Mouse (Mus musculus) CH12.LX (cell line): ENCODE results near the gene Il17rc. TPM values are rescaled to one million over a fixed set of nuclear protein-coding genes. Genes with fewer than 3 reads are reported as not detected.

Experiments used
- DNase-seq: peaks from one replicate; pipeline ENCODE4 v3.0.0-alpha.2; 2013; ENCODE audit errors: extremely low read depth
- H3K27ac ChIP-seq: 2 replicates; pipeline ENCODE4 v1.5.1; 2012; ENCODE audit warnings: low read depth, mild to moderate bottlenecking, control low read depth, moderate library complexity; ENCODE audit not compliant: insufficient read depth
- H3K27me3 ChIP-seq: replicated peaks from 2 replicates; pipeline ENCODE3; 2012; ENCODE audit warnings: inconsistent platforms
- H3K36me3 ChIP-seq, 2 experiments: replicated peaks in 1 of 2; 2 replicates each; pipeline versions ENCODE3 to v1.6.1; 2012; ENCODE audit warnings: inconsistent platforms in 1 of 2, low read length in 1 of 2, mild to moderate bottlenecking in 1 of 2, mixed read lengths in 1 of 2, moderate library complexity in 1 of 2; ENCODE audit not compliant: control insufficient read depth in 1 of 2, insufficient read depth in 1 of 2
- H3K4me1 ChIP-seq, 2 experiments: 2 replicates each; pipeline ENCODE4 v1.6.1; 2012; ENCODE audit warnings: inconsistent platforms in 1 of 2, moderate library complexity in 1 of 2; ENCODE audit not compliant: insufficient read depth in 2 of 2, control insufficient read depth in 1 of 2
- H3K4me2 ChIP-seq: 2 replicates; pipeline ENCODE4 v1.6.1; 2012; ENCODE audit warnings: low read depth, mild to moderate bottlenecking, control low read depth; ENCODE audit not compliant: poor library complexity, insufficient read depth, severe bottlenecking
- H3K4me3 ChIP-seq, 3 experiments: fragments of 150-350 bp in 1 of 3; sonication (generic) in 1 of 3; replicated peaks in 1 of 3; 2 replicates each; pipeline versions ENCODE3 to v1.5.1; 2011 to 2012; ENCODE audit warnings: low read depth in 2 of 3, low read length in 2 of 3, mild to moderate bottlenecking in 2 of 3, moderate library complexity in 2 of 3, control low read depth in 1 of 3, improper control_type of control experiment in 1 of 3, inconsistent platforms in 1 of 3, mixed read lengths in 1 of 3; ENCODE audit not compliant: poor library complexity in 1 of 3
- H3K79me2 ChIP-seq: replicated peaks from 2 replicates; pipeline ENCODE4 v1.6.1; 2012; ENCODE audit warnings: mild to moderate bottlenecking, moderate library complexity; ENCODE audit not compliant: control insufficient read depth, poor library complexity, insufficient read depth, severe bottlenecking; ENCODE audit errors: extremely low read depth
- H3K9ac ChIP-seq: 2 replicates; pipeline ENCODE4 v1.6.1; 2012; ENCODE audit warnings: low read depth, mild to moderate bottlenecking, control low read depth, moderate library complexity; ENCODE audit not compliant: insufficient read depth
- H3K9me3 ChIP-seq: replicated peaks from 2 replicates; pipeline ENCODE3; 2012; ENCODE audit warnings: low read length, inconsistent platforms, mixed read lengths
- BHLHE40 ChIP-seq: IDR thresholded peaks from 2 replicates; pipeline ENCODE4 v1.6.1; 2011; ENCODE audit warnings: mild to moderate bottlenecking, low read depth, low read length, improper control_type of control experiment
- CTCF ChIP-seq, 2 experiments: IDR thresholded peaks in 1 of 2; conservative IDR thresholded peaks in 1 of 2; 2 replicates each; pipeline ENCODE4 v1.5.1; 2011 to 2012; ENCODE audit warnings: low read depth in 2 of 2, low read length in 2 of 2, improper control_type of control experiment in 1 of 2, inconsistent platforms in 1 of 2, mild to moderate bottlenecking in 1 of 2, moderate library complexity in 1 of 2
- E2F4 ChIP-seq: IDR thresholded peaks from 2 replicates; pipeline ENCODE4 v1.6.1; 2011; ENCODE audit warnings: low read depth, low read length, improper control_type of control experiment; ENCODE audit not compliant: insufficient replicate concordance
- ETS1 ChIP-seq: conservative IDR thresholded peaks from 2 replicates; pipeline ENCODE4 v1.6.1; 2012; ENCODE audit warnings: low read depth, mild to moderate bottlenecking, inconsistent platforms, low read length, improper control_type of control experiment, moderate library complexity
- HCFC1 ChIP-seq: IDR thresholded peaks from 2 replicates; pipeline ENCODE4 v1.6.1; 2012; ENCODE audit warnings: low read depth, mild to moderate bottlenecking, inconsistent platforms, low read length, improper control_type of control experiment
- IRF4 ChIP-seq: IDR thresholded peaks from 2 replicates; pipeline ENCODE4 v1.6.1; 2014; ENCODE audit warnings: low read depth, mild to moderate bottlenecking, inconsistent platforms, low read length, improper control_type of control experiment
- KAT2A ChIP-seq: IDR thresholded peaks from 2 replicates; pipeline ENCODE4 v1.6.1; 2012; ENCODE audit warnings: low read length, improper control_type of control experiment, inconsistent platforms; ENCODE audit not compliant: insufficient replicate concordance
- MAFK ChIP-seq: IDR thresholded peaks from 2 replicates; pipeline ENCODE4 v1.6.1; 2011; ENCODE audit warnings: low read length, improper control_type of control experiment; ENCODE audit not compliant: insufficient replicate concordance
- MAX ChIP-seq: IDR thresholded peaks from 2 replicates; pipeline ENCODE4 v1.6.1; 2011; ENCODE audit warnings: low read length, improper control_type of control experiment
- MXI1 ChIP-seq: IDR thresholded peaks from 2 replicates; pipeline ENCODE4 v1.6.1; 2011; ENCODE audit warnings: mild to moderate bottlenecking, low read depth, low read length, improper control_type of control experiment
- NELFE ChIP-seq: IDR thresholded peaks from 2 replicates; pipeline ENCODE4 v1.6.1; 2011; ENCODE audit warnings: low read depth, low read length, improper control_type of control experiment
- NRF1 ChIP-seq: IDR thresholded peaks from 2 replicates; pipeline ENCODE4 v1.6.1; 2014; ENCODE audit warnings: low read depth, mild to moderate bottlenecking, inconsistent platforms, low read length, improper control_type of control experiment, moderate library complexity
- POLR2A ChIP-seq: IDR thresholded peaks from 2 replicates; pipeline ENCODE4 v1.6.1; 2011; ENCODE audit warnings: low read depth, mild to moderate bottlenecking, improper control_type of control experiment, low read length
- RAD21 ChIP-seq: IDR thresholded peaks from 2 replicates; pipeline ENCODE4 v1.6.1; 2011; ENCODE audit warnings: low read depth, mild to moderate bottlenecking, low read length, improper control_type of control experiment, moderate library complexity
- SMC3 ChIP-seq: IDR thresholded peaks from 2 replicates; pipeline ENCODE4 v1.6.1; 2011; ENCODE audit warnings: low read depth, low read length, improper control_type of control experiment
- USF1 ChIP-seq: IDR thresholded peaks from 2 replicates; pipeline ENCODE4 v1.6.1; 2014; ENCODE audit warnings: low read depth, mild to moderate bottlenecking, inconsistent platforms, low read length, improper control_type of control experiment
- USF2 ChIP-seq: conservative IDR thresholded peaks from 2 replicates; pipeline ENCODE4 v1.6.1; 2011; ENCODE audit warnings: low read depth, low read length, improper control_type of control experiment
- ZNF384 ChIP-seq: IDR thresholded peaks from 2 replicates; pipeline ENCODE4 v1.6.1; 2012; ENCODE audit warnings: low read depth, low read length, improper control_type of control experiment, inconsistent platforms
- dilution Hi-C: fragments of 300-500 bp; cut with MboI; formaldehyde crosslinking; loops from 2 replicates; pipeline ENCODE4 v1.14.3; 2020; ENCODE audit warnings: low sequenced_read_pairs; ENCODE audit not compliant: extremely low pct_unique_long_range_greater_than_20kb, extremely low pct_ligation_motif_present
- in situ Hi-C: fragments of 300-500 bp; cut with MboI; formaldehyde crosslinking; loops from 3 replicates; pipeline ENCODE4 v1.14.3; 2019; ENCODE audit warnings: low sequenced_read_pairs, low pct_ligation_motif_present, low pct_unique_long_range_greater_than_20kb, mixed read lengths
- polyA plus RNA-seq: library from polyadenylated mRNA; unstranded; fragments of >175 nt; gene quantifications from 2 replicates; pipeline ENCODE4 v1.2.1, GENCODE M21; 2012; ENCODE audit warnings: low read depth; ENCODE audit not compliant: insufficient read length
- total RNA-seq, 2 experiments: library from RNA; depleted of rRNA; stranded (reverse); fragments of 300-350 nt in 1 of 2; fragments of >200 nt in 1 of 2; gene quantifications; 2 replicates each; pipeline ENCODE4 v1.2.3; 2012 to 2014

Gene Il17rc
- total RNA-seq (2012; rRNA removed): not detected in 2 replicates
- not detected in 2 replicates for total RNA-seq (2014; rRNA removed)
- not detected in 2 replicates for polyA plus RNA-seq

DNA sequence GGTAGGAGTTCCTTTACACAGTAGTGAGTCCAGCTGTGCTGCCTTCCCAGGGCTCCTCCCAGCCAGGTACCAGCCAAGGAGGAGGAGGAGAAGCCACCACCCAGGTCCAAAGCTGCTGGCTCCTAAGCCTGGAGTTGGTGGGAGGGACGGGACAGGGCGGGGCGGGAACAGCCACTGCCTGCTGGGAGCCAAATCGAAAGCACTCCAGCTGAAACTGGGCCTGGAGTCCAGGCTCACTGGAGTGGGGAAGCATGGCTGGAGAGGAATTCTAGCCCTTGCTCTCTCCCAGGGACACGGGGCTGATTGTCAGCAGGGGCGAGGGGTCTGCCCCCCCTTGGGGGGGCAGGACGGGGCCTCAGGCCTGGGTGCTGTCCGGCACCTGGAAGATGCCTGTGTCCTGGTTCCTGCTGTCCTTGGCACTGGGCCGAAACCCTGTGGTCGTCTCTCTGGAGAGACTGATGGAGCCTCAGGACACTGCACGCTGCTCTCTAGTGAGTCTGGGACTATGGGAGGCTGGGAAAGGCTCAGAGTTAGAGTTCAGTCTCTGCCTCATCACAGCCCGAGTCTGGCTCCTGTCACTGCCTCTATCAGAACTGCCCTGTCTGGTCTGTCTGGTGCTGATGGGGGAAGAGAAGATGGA lies at the start of gene Il17rc:
Gene Il17rc (plus strand): TSS at position 131 of the 640 bp plus-strand sequence.
- Histone ChIP-seq H3K79me2 (no peaks in the 10 kb centered on the region), H3K9me3 (no peaks in the 10 kb centered on the region), H3K27me3 (peaks cover 45% of the 10 kb centered on the region), H3K4me2 (no peak within 1 kb of the TSS), H3K36me3 (no peaks in the 10 kb centered on the region), H3K4me3 (no peak within 1 kb of the TSS), H3K27ac (no peak within 1 kb of the TSS), H3K4me1 (peaks cover 4 to 11% of the 10 kb centered on the region in 2 experiments; a peak in 3 of 4 replicates), H3K9ac (no peak within 1 kb of the TSS)
- no peak for DNase-seq
- TF ChIP-seq ETS1: no peak
- in situ Hi-C loops (no loop called here), dilution Hi-C loops (no loop called here)

DNA sequence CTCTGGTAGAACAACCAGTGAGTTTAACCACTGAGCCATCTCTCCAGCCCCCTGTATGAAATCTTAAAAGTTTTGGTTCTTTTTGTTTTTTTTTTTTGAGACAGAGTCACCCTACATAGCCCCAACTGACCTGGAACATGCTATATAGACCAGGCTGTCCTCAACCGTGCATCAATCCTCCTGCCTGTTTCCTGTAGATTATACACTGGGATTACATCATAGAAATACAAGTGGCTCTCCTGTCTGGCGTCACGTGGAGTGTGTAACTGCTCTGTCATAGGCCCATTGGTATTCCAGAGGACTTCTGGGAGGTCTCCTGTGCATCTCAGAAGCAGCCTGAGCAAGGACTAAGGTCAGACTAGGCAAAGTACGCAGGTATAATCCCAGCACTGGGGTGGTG lies 48.2 kb upstream of the Il17rc start:
- TF ChIP-seq USF1 (no peak), NELFE (no peak), HCFC1 (no peak), CTCF (conservative IDR thresholded peaks at IDR 0.05 in 1 of 2, IDR thresholded peaks at IDR 0.05 in 1 of 2; ENCODE audit: low read depth in 2 of 2, low read length in 2 of 2) (no peak), MAX (no peak), NRF1 (no peak), USF2 (no peak), BHLHE40 (no peak)
- no peak for DNase-seq

DNA sequence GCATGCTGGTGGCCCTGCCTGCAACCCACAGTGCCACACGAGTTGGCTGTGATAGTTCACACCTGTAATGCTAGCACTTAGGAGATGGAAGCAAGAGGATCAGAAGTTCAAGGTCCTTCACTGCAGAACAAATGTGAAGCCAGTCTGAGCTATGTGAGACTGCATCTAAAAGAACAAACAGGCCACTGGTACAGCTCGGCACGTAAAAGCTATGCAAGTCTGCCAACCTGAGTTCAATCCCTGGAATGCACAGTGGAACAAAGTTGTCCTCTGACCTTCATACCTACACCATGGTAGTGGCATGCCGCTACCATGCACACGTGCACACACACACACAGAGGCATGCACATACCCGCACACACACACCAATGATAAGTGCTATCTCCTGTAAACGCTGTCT lies 47.0 kb upstream of the Il17rc start:
- Histone ChIP-seq H3K27me3 (peaks cover 3% of the 10 kb centered on the region), H3K4me1 (no peaks in the 10 kb centered on the region; a peak in 1 of 4 replicates), H3K9me3 (peaks cover 5% of the 10 kb centered on the region), H3K4me2 (no peak overlapping the region), H3K27ac (no peak overlapping the region), H3K4me3 (no peak overlapping the region), H3K79me2 (no peaks in the 10 kb centered on the region), H3K36me3 (no peaks in the 10 kb centered on the region), H3K9ac (no peak overlapping the region)
- dilution Hi-C loops (no loop called here), in situ Hi-C loops (no loop called here)
- no peak for DNase-seq
- no peak for TF ChIP-seq MAFK
- TF ChIP-seq ZNF384: no peak
- no peak for TF ChIP-seq POLR2A
- TF ChIP-seq KAT2A: no peak
- no peak for TF ChIP-seq E2F4
- no peak for TF ChIP-seq USF2
- TF ChIP-seq RAD21: no peak
- no peak for TF ChIP-seq MXI1
- TF ChIP-seq IRF4: no peak
- no peak for TF ChIP-seq MAX
- no peak for TF ChIP-seq SMC3

More for the DNA sequence above, 48.2 kb upstream of the Il17rc start:
- H3K9me3 ChIP-seq: peaks cover 5% of the 10 kb centered on the region
- H3K4me2 ChIP-seq: no peak overlapping the region
- no peaks in the 10 kb centered on the region for H3K36me3 ChIP-seq
- H3K79me2 ChIP-seq: no peaks in the 10 kb centered on the region
- no peak overlapping the region for H3K4me3 ChIP-seq
- in situ Hi-C loops (no loop called here), dilution Hi-C loops (no loop called here)
- no peak overlapping the region for H3K9ac ChIP-seq
- peaks cover 3% of the 10 kb centered on the region for H3K27me3 ChIP-seq
- peaks cover 4 to 7% of the 10 kb centered on the region in 2 experiments; a peak in 3 of 4 replicates for H3K4me1 ChIP-seq
- no peak overlapping the region for H3K27ac ChIP-seq
